Mouse (Mus musculus) urinary bladder, adult 2 months (tissue): ENCODE results near the gene Fbxl4. TPM values are rescaled to one million over a fixed set of nuclear protein-coding genes. Genes with fewer than 3 reads are reported as not detected.

Source experiments
- DNase-seq: peaks from one replicate; pipeline ENCODE4 v3.0.0; 2022; ENCODE audit warnings: low spot score
- polyA plus RNA-seq: library from polyadenylated mRNA; depleted of rRNA; stranded (reverse); fragments of >200 nt; gene quantifications from 2 replicates; pipeline ENCODE4 v1.2.3, GENCODE M21; 2012; rRNA removed

Fbxl4 gene
- polyA plus RNA-seq, 1 experiment, result 22.1 TPM

DNA sequence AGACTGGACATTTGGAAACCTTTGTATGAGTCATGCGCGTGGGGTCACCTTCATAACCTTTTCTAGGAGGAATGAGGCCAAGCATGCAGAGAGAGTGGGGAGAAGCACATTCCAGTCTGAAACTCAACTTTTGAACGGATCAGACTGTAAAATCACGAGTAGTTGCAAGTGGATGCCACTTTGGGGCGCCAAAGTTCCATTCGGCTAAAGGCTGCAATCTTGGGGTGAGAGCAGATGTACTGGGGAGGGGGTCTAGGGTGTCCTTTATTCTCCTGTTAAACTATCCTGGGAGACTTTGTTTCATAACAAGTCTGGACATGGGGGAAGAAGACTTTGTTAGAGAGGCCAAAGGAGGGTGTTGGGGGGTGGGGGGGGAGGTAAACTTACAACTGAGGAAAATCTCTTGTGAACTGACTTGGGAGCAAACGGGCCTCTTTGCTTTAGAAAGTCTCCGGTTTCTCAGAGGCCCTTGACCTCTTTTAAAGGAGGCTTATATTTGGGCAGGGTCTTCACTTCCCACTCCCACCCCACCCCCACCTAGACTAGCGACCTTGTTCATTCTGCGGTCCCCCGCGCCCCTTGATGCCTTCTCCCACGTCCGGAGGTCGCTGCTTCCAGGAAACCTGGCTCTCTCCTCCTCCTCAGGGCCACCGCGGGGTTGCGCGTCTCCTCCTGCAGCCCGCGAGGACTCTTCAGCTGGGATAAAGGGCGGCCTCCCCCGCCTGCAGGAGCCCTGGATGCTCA, 119.8 kb downstream of the Fbxl4 start:
- no peak for DNase-seq

DNA sequence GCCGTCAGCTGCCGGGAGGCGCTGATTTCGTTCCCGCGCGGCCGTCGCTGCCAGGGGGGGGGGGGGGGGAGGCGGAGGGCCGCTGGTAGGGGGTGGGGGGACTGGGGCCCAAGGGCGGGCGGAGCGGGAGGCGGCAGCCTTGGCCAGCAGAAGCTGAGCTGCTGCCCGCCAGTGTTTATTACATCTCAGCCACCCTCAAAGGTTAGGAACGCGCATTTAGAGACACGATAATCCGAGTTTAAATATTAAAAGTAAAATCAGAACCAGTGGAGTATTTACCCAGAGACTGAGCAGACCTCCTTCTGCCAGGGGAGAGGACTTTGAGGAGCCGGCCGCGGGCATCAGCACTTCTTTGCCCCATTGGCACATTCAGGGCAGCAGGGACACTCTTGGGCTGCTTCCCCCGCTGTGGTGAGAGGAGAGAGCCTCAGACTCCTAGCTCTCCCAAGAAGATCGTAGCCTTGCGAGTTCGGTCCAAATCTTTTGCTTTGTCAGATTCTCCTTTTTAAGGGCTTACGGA, 120.4 kb downstream of the Fbxl4 start:
- no peak for DNase-seq

DNA sequence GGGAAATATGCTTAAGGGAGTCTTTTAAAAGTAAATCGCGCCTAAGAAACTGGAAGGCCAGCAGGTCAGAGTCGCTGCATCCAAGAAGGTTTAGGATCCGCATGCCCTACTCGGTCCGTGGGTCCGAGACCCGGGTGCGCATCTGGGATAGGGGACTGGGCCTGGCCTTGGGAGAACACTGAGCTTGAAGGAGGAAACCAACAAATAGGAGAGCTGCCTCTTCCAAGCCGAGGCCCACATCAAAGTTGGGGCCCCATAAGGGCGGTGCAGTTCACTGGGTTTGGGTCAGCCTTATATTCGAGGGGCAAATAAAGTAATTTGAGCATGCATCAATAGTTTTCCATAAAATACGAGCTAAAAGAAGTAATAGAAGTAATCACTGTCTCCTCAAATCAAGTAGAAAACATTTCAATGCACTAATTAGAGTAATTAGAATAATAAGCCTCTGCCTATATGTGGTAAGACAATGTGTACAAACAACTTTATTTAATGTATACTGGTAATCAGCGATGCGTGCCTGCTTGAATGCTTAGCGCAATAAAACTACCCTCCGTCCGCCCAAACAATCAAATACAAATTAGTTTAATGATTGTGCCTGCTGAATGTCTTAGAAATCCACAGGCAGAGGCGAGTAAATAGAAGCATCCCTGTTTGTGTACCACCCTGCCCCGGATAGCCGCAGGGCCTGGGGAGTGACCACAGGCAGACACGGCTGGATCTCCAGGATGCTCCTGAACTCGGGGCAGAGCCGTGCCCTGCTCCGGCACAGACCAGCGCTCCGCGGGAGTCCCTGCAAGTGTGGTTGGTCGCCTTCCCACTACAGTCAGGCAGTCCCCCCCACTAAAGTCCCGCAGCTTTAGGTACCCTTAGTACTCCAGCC, 121.4 kb downstream of the Fbxl4 start:
- no peak for DNase-seq

DNA sequence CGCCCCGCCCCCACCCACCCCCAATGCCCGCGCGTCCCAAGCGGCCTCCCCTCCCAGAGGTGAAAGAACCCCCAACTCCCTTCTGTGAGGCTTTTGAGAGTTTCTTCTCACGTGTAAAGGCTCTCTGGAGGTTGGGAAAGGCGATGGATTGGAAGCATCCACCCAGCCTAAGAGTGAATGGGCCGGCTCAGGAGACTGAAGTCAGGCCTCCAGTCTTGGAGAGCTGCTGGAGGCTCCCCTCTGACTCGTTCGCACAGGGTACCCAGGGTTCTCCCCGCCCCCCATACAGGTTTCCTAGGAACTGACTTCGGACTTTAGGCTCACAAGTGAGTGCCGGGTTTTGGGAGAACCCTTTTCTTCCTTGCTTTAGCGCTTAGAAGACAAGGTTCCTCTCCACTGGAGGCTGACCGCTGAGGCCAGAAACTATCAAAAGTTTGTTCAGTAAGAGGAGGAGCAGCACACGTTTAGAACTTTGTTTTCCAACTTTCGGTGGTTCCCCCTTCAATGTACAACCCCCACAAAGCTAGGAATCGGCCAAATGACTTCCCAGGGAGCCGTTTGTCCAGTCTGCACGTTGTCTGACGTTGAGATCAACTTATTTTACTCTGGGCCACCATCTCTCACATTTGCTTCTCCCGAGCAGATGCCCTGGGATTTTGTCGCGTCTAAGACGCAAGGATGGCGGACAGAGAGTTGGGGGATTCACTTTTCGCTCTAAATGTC, 122.2 kb downstream of the Fbxl4 start:
- no peak for DNase-seq

DNA sequence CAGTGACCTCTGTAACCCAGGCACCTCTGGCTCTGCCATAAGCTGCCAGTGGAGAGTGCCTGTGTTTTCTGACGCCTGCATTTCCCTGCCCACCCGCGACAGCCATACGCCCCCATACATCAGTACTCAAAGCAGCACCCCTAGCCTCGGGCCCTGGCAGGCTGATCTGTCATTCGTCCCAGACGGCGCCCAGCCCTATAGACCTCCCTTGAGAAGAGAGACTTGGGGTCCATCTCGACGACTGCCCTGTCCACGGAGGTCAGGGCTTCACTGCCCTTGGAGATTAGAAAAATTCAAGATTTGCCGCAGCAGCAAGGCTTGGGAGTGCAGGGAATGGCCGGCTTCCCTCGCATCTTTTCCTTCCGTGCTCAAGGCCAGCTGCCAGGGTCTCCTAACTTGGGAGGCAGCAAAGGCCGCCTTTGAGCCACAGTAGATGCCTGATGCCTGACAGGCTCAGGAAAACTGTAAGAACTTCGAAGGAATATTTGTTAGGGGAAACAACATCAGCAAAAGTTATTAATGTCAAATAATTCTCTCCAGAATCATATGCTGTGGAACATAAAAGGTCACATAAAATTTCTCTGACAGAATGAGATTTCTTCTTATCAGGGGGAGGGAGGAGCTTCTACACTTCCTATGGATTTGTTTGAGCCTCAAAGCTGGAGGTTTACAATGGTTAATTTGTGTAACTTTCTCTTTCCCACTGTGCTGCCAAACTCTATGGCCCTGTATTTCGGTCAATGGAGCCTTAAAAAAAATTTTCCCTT, 122.9 kb downstream of the Fbxl4 start:
- no peak for DNase-seq

DNA sequence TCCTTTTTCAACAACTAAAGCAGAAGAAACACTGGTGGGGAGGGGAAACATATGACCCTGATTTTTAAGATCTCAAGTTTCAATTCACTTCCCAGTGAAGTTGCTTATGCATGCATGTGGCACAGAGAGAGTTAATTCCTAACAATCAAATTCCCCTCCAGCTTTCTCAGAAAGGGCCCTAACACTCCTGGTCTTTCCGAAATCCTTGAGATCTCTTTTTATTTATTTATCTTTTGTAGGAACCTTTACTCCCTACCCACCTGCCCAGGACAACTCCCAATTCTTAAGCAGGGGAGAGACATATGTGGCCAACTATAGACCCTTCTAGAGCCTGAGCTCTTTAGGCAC, 123.5 kb downstream of the Fbxl4 start:
- no peak for DNase-seq

DNA sequence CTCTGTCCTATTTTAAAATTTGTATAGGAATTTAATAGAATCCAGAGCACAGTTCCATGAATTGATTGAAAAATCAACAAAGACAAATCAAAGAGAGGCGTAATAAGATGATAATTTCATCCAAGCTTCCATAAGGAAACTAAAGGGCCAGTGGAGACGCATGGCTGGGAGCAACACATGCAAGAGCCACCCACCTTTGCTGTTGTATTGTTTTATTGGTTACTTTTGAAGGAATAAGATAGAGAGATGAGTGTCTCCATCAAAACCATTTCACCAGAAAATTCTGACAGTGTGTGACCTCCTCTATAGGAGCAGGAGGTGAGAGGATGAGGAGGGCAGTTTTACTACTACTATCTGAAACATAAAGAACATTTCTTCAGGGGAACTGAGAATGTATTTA, 124.8 kb downstream of the Fbxl4 start:
- no peak for DNase-seq

DNA sequence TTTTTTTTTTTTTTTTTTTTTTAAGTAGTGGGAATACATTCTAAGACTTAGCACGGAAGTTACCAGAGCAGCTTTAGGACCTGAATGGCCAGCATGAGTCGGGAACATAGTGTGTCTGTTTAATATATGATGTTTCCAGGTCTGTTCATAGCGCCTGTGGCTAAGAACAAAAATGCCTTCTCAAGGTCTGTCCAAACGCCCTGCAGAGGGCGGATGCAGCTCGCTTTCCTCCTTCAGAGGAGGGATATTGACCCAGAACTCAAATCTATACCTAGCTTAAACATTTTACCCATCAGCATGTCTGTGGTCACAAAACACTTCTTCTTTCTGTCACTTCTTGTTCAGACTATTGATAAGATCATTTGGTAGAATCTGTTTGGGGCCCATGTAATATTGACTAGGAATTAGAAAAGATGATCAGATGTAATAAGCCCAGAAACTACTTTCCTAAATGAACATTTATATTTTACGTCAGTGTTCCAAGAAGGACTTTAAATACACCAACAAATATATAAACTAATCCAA, 125.5 kb downstream of the Fbxl4 start:
- no peak for DNase-seq

DNA sequence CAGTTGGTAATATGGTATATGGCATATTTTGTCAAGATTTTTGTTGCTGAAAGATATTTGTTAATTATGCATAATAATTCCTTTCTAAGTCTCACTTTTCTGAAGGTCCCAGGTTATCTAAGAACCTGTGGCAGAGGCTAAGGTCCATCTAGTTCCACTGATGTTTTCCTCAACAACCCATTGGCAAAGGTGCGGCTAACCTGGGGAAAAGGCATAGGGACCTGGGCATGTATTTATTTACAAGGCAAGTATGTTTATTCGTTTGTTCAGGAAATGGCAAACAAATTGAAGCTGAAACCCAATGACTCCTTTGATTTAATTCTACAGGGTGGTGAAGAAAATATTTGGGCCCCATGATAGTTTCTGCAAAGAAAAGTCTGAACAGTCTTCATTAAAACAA, 126.2 kb downstream of the Fbxl4 start:
- no peak for DNase-seq

Other genes with a start within 250 kb of the Fbxl4 start
- gene Pou3f2, start 130.8 kb downstream of the Fbxl4 start, polyA plus RNA-seq, result 0.01 TPM in 2 replicates